Mouse (Mus musculus) cerebellum, postnatal 36 days (tissue): Measurements from ENCODE around the gene Gabrd.

Source experiments
- DNase-seq, 2 experiments: peaks; one replicate each; pipeline ENCODE4 v3.0.0; 2021 to 2022; ENCODE audit warnings: mixed read lengths in 2 of 2

The Gabrd gene

DNA sequence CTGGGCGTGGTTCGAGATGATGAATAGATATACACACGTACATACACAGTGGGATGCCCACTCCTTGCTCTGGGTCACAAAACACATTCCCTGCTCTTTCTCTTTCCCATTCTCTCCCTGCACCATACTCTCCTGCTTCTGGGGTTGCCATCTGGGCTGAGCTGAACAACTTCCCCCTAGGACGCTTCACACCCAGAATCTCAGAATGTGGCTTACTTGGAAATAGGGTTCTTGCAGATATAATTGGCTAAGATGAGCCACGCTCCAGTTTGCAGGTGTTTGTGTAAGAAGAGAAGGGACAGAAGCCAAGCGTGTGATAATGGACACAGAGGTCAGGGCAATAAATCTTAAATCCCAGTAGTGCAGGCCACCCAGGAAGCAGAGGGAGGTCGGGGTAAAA, 15.9 kb downstream of the Gabrd start:
- no peak for DNase-seq

DNA sequence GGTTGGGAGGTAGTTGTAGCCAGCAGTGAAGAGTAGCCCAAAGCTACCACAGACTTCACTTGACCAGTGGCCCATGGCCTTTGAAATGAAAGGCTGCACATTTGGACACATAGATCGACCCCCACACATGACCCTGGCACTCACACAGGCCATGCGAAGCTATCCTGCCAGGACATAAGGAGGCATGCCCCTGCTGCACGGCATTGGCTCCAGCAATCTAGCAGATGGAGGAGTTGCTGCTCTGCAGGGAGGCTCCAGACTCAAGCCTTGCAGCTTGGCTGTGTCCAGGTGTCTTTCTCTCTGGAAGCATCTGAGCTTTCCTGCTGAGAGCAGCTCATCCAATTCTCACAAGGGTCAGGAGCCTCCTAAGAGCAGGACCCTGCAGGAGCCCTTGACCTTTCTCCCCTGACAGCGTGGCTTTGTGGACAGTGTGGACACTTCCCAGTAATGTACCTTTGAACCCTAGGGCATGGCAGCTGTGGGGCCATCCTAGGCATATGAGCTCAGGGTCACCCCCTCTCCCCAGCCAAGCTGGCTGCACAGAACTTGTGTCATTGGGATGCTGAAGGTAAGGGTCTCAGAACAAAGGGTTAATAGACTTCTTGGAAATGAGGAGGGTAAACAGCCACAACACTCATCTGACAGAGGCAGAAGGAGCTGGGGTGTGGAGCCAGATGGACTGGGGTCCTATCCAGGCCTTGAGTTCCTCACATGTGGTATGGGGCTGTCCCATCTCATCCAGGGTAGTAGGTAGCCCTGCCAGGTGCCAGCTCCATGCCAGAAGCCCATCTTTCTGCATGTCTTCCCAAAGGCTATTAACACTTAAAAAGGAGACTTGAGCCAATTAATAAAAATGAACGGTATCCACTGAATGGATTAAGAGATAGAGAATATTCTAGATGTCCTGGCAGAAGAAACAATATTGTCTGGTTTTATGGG, 25.8 kb downstream of the Gabrd start:
- DNase-seq, result peak; percentile 45 to 52

DNA sequence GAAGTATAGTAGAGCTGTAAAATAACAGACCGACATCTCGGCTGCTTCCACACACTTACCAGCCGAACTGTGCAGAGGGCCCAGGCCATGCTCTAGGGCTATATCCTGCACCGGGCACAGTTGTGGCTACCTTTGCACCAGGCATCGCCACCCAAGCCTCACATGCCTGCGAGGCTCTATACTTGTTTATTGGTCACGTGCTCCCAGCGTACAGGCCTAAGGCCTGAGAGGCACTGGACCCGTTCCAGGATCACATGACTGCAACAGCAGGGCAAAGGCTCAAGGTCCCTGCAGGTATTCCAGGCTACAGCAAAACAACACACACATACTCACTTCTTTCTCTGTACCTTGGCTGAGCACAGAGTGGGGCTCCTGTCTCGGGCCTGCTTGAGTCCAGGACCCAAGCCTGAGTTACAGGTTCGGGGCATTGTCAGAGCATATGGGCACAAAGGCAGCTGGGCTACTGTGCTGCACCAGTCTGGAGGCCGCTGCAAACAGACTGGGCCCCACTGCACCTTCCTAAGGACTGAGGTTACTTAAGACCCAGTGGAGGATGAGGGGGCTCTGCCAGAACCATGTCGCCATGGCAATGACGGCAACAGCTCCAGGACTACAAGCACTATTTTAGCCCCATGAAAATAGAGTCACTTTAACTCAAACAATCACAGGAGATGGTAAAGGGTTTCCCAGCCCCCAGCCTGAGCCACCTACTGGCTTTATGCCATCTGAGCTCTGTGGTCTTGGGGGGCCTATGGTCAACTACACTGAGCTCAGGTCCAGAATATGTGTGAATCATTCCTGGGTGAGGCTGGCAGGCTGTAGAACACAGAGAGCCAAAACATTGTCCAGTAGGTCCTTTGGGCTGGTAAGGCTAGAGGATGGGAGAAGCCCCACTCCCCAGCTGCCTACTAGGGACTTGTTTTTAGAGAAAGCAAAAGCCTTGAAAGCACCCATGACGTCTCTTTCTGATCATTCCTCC, 26.9 kb downstream of the Gabrd start:
- peak in 1 of 2 experiments; percentile 21 for DNase-seq

DNA sequence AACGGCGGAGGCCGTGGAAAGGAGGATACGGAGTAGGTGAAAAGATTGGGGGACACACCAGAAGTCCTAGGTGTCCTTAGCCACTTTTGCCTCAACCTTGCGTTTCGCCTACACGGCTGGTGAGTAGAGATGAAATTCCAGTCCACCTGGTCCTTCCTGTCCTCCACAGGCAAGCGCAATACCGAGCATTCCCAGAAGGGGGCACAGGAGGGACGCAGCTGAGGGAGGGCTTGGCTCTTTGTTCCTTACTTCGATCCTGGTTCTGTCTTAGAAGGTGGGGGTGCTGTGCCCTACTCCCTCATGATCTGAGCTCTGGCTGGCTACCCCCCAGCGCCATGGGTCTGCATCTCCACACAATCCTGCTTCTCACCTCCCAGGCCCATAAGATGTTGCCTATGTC, 29.2 kb downstream of the Gabrd start:
- peak; percentile 94 to 95 for DNase-seq

DNA sequence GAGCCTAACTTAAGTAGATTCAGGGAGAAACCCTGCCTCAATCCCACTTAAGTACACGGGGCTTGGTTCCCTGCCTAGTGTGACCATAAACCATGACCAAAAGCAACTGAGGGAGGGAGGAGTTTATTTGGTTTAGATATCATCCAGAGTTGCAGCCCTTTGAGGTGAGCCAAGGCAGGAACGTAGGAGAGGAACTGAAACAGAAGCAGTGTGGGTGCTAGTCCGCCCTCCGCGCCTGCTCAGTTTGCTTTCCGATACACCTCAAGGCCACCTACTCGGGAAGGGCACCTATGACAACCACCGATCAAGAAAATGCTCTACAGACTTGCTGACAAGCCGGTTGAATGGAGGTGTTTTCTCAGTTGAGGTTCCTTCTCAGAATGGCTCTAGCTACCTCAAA, 30.2 kb downstream of the Gabrd start:
- DNase-seq, result no peak

DNA sequence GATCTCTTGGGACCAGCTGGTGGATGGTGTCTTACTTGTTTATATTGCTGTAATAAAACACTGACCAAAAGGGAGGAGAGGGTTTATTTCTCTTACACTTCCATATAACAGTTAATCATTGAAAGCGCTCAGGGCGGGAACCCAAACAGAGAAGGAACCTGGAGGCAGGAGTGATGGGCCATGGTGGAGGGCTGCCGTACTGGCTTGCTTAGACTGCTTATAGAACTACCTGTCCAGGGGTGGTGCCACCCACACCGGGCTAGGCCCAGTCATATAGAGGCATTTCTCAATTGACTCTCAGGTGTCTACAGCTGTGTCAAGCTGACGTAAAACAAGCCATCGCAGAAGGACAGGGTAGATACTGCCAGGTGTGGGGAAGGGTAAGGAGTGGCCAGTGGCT, 31.1 kb downstream of the Gabrd start:
- no peak for DNase-seq

DNA sequence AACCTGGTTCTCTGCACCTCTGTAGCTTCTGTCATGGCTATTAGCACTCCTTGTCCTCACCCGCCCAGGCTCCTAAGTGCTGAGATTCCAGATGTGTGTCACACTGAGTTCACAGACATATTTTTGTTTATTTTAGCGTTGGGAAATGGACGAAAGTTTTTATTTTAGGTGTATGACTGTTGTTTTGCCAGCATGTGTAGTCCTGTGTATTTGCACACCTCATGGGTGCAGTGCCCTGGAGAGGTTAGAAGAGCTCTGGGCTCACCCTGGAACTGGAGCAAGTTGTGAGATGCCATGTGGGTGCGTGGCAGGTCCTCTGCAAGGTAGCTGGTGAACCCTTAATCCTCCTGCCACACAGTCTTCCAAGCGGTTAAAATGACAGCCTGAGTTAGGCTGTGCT, 35.5 kb downstream of the Gabrd start:
- DNase-seq, result no peak

DNA sequence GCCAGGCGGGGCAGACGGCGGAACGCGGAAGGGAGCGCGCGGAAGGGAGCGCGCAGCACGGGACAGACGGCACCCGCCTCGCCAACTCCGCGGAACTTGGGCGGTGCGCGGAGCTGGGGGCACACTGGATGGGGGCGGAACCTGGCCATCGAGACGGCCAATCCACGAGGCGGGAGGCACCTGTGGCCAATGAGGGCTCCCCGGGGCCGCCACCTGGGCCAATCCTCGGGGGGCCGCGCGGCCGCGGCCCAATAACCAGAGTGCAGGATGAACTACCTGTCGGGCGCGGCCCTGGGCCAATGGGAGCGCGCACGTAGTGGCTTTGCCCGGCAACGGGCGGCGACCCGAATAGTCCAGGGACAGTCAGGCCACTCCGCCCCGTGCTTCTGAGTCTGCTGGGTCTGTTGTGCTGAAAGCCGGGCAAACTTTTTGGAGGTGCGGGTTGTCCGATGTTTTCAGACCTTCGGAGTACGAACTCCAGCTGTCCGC, 36.6 kb downstream of the Gabrd start, which contains the start of gene Prkcz:
Gene Prkcz (minus strand): TSS at position 59 of the 489 bp plus-strand sequence.
- DNase-seq, result peak; percentile 91 to 95

DNA sequence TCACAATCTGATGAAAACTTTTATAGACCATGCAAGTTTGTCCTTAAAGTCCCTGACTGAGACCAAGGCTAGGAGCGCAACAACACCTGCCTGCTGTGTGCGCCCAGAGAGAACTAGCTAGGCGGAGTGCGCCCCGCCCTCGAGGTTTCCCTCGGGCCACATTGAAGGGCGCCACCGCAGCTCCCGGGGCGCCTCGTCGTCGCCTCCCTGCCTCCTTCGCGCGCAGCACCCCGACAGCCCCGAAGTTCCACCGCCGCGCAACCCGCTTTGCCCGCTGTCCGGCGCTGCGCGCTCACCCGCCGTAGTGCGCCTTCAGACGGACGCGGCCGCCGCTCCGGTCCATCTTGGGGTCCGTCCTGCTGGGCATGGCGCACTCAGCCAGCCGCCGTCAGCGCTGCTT, 37.1 kb downstream of the Gabrd start:
- no peak for DNase-seq

DNA sequence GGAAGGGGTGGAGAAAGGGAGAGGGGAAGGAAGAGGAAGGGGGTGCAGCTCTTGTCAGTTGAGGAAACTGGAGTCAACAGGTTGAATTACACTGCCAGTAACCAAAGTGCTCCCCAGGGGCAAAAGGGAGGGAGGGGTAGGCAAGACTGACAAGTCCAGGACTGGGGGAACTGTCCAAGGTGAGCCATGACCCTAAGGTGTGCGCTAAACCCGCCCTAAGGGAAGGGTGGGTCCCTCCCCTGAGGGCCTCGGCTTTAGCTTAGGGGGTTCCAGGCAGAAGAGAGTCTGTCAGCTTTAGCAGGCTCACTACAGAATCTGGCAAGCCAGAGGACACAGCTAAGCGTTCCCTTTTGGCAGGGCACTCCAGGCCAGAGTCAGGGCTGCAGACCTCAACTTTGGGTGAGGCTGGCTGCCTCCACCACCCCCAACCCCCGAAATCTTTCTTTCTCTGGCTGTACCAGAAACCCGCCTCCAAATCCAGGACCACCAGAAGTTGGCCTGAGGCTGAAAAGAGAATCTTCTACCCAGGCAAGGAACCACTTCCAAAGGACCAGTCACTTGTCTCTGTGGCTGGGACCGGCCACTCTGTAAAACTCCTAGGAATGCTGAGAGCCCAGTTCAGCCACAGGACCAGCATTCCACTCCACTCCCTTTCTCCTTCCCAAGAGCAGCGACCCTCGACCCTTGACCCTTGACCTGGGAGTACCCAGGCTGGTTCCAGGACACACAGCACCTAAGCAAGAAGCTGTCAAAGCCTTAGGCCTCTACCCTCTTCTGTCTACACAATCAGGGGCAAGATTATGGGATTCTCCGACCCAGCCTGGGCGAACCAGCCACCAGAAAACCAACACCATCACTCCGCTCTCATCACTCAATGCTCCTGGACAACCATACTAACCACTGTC, 38.1 kb downstream of the Gabrd start:
- no peak for DNase-seq

DNA sequence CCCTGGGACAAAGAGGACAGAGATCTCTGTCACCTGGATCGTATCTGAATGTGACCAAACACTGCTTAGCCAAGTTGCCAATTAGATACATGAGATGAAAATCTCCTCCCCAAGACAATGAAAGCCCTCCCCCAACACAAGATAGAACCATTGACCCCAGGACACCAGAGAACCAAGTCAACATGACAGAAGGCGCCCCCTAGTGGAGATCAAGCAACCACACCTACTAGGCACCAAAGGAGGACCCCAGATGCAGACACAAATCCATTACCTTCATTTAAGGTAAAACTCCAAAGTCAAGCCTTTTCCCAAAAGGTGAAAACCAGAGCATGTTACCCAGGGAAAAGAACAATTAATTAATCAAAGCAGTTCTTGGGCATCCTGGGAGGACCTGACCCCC, 40.3 kb downstream of the Gabrd start:
- no peak for DNase-seq

DNA sequence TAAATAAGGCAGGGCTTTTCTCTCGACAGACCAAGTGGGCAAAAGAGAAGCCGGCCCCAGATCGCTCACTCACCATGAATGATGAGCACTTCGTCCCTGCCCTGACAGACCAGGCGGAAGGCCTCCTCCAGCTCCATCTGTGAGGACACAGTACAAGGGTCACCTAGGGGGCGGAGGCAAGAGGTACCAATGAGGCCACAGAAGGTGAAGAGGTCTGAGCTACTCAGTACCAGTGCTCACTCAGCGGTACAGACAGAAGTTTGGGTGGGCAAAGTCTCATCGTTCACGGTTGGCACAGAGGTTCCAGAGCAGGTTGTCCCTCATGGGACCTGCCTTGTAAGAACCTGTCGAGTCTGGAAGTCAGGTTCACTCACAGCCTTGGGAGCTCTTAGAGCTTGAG, 41.6 kb downstream of the Gabrd start:
- no peak for DNase-seq

DNA sequence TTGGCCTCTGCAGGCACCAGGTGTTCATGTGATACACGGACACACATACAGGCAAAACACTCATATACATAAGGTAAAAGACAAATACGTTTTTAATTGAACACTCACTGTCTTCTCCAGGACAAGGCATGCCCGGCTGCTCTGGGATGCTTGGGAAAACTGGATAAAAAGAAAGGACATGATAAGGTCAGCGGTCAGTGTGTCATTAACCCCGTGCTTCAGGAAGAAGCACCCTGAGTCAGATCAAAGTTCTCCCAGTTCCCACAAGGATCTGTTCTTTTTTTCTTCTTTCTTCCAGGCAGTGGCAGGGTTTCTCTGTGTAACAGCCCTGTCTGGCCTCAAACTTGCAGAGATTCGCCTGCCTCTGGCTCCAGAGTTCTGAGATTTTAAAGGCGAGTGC, 43.4 kb downstream of the Gabrd start:
- no peak for DNase-seq

DNA sequence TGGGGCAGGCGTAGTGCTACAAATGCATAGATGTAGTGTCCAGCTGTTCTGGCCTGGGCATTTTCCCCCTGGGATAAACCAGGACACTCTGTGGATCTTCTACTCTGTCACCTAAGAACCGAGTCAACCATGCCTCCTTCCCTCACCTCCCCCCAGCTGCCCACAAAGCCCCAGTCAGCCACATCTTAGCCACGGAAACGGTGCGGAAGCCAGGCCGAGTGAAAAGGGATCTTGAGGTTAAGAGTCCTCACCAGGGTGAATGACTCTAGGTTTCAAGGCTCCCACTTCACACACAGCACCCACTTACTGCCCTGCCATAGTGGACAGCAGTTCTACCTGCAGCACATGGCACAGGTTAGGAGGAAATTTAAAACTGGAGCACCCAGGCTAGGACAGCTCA, 43.9 kb downstream of the Gabrd start:
- no peak for DNase-seq

DNA sequence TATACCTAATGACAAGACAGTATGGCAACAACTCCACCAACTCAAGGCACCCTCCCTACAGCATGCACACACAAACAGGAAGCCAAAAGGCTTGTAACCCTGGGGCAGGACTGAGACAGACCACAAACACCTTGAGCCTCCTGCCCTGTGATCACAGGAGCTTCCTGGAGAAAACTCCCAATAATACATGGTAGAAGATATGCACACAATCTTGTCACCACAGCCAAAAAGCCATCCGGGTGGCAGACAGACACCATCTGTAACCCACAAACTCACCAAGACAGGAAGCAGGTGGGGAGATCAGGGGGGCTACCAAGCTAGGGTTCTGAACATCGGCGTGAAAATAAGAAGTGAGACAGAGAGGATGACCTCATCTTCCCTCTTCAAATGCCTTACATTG, 45.3 kb downstream of the Gabrd start:
- DNase-seq, result no peak

DNA sequence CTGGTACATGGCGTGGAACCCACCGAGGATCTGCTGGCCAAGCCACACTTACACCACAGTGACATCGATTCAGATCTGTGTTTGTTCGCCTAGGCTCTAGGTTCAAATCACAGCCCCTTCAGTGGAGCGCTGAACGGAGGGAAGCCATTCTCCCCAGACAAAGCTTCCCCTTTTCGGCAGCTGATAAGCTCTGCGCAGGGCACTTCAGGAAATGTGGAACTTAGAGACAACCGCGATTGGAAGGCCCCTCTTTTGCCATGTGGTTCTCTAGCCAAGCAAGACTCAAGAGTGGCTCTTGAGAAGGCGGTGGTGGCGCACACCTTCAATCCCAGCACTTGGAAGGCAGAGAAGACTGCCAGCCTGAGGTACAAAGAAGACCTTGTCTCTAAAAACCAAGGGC, 51.6 kb downstream of the Gabrd start:
- DNase-seq, result no peak

DNA sequence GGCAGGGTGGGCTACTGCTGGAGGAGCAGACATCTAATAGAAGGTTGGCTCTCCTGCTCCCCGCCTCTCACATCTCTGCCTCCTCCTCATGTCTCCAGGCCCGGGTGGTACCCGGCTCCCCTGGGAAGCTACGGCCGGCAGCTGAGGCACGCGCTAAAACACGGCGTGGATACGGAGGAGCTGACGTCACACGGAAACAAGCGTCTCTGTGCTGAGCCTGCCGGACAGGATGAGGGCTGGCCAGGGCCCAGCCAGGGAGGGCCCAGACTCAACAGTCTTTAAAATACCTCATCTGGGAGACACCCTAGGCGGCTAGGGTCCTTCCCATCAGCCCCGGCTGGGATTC, 52.3 kb downstream of the Gabrd start:
- peak; percentile 80 to 81 for DNase-seq

DNA sequence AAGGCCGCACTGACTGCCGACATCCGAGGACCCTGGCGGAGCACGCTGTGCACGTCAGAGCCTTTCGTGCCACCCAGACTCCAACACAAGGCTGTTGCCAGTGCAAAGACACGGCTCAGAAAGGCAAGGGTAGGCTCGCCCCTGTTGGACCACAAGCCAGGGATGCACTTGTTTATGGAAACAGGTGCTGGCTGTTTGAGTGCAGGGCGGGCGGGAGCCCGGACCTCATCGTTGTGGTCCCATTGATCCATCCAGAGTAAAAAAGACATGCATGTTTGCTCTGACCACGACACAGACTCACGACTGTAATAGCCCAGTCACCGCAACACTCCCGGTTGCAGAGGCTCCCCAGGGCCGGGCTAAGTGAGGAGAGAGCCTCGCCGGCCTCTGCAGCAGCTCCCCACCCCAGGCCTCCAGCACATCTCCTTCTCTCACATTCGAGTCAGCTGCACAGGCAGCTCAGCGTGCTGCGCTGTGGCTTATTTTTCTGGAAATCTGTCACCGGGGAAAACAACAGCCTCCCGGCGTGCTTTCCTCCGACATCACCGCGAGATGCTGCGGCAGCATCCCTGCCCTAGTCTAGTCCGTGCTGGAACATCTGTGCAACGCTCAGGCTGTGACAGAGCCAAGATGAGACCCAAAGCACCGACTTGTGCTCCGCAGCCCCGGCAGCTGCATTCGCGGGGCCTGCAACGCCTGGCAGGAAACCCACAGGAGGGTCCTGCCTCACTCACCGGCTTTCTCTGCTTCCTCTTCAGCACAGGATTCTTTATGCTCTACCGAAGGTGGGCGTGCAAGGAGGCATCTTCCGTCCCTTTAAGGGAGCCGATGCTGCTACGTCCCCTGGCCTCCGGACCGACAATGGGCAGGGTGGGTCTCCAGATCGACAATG, 53.0 kb downstream of the Gabrd start:
- peak; percentile 58 to 66 for DNase-seq

DNA sequence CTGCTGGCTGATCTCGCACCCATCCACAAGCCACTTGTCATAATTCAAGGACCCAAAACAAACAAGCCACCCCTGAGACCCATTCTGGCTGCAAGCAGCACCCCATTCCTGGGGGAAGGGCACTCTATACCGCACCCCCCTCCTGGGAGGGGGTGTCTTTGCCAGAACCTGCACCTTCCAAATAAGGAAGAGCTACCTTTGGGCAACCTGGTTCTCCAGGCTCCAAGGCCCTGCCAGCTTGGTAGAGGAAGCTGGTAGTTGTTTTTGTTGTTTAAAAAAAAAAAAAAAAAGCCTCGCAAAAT, 53.7 kb downstream of the Gabrd start:
- peak in 1 of 2 experiments; percentile 37 for DNase-seq

DNA sequence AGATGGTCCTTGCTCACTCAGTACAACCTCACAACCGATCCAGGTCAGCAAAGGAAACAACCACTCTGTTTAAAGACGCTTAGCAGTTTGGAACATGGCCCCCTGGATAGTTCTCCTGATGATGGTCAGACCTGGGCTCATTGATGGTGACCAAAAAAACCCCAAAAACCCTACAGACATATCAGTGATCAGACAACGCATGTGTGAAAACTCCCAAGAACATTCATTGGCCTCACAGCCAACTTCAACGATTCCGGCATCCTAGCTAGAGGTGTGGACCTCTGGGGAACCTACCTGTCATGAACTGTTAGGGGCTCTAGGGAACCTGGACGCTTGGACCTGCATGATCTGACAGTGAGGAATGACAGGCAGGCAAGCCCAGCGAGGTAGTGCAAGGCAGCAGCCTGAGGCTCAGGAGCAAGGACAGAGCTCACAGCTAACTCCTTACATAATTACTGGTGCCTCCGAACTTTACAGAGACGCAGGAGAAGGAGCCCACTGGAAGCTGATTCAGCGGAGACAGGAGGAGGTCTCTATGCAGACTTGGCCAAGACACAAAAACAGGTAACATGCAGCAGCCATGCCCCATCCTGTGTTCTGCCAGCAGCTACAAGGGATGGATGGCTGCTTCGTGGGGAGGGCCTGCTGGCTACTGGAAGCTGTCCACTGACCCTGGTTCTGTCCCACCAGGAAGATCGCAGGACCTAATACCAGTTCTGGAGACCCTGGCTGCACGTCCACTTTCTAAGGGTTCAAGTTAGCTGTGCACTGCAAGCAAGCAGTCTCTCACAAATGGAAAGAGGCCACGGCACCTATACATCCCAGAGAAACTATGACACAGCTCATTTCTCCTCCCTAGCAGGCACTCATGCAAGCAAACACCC, 54.3 kb downstream of the Gabrd start:
- DNase-seq, result peak; percentile 44 to 64
